Mouse (Mus musculus) liver, embryonic 12.5 days (tissue): Measurements from ENCODE around the gene Nudcd3. TPM values are rescaled to one million over a fixed set of nuclear protein-coding genes. Genes with fewer than 3 reads are reported as not detected.

Experiments
- ATAC-seq: fragments of 200-750 bp; cut with Nextera tagmentation; 2 replicates; pipeline ENCODE4 v1.8.0; 2017; ENCODE audit warnings: moderate number of reproducible peaks, mild to moderate bottlenecking, moderate library complexity
- H3K27ac ChIP-seq: fragments of 300-500 bp; sonication (generic); 2 replicates; pipeline ENCODE4 v1.5.1; 2016; ENCODE audit warnings: mild to moderate bottlenecking
- H3K27me3 ChIP-seq: fragments of 300-500 bp; sonication (generic); replicated peaks from 2 replicates; pipeline ENCODE4 v1.6.1; 2016; ENCODE audit warnings: mild to moderate bottlenecking, moderate library complexity
- H3K36me3 ChIP-seq: fragments of 300-500 bp; sonication (generic); 2 replicates; pipeline ENCODE4 v1.6.1; 2016; ENCODE audit warnings: mild to moderate bottlenecking, moderate library complexity
- H3K4me1 ChIP-seq: fragments of 300-500 bp; sonication (generic); 2 replicates; pipeline ENCODE4 v1.6.1; 2016
- H3K4me2 ChIP-seq: fragments of 300-500 bp; sonication (generic); 2 replicates; pipeline ENCODE4 v1.6.1; 2016; ENCODE audit warnings: mild to moderate bottlenecking, moderate library complexity
- H3K4me3 ChIP-seq: fragments of 300-500 bp; sonication (generic); 2 replicates; pipeline ENCODE4 v1.5.1; 2016; ENCODE audit warnings: mild to moderate bottlenecking, moderate library complexity
- H3K9ac ChIP-seq: fragments of 300-500 bp; sonication (generic); 2 replicates; pipeline ENCODE4 v1.6.1; 2016; ENCODE audit warnings: mild to moderate bottlenecking, moderate library complexity
- H3K9me3 ChIP-seq: fragments of 300-500 bp; sonication (generic); replicated peaks from 2 replicates; pipeline ENCODE4 v1.6.1; 2016; ENCODE audit warnings: mild to moderate bottlenecking, moderate library complexity
- WGBS: fragments of 180-500 bp; shearing (Covaris S2); methylation state at CpG from one replicate; pipeline ENCODE4 v1.1.7; 2016; ENCODE audit not compliant: insufficient replicate concordance; 5-methylcytosine and 5-hydroxymethylcytosine counted together
- polyA plus RNA-seq: library from polyadenylated mRNA; unstranded; fragments of >200 nt; fragmentation: Nextera tagmentation; extraction: Ambion mirVana; gene quantifications from 2 replicates; pipeline ENCODE4 v1.2.1, GENCODE M21; 2016

Gene Nudcd3
- 20.9 and 21.7 TPM in 2 replicates for polyA plus RNA-seq

- WGBS, result 0% methylated on average over 39 of the region's 39 CpGs
- peaks cover 33% of the 10 kb centered on the region for H3K4me1 ChIP-seq
- H3K9ac ChIP-seq, result peak within 1 kb of the TSS; percentile 92
- peaks cover 5% of the 10 kb centered on the region for H3K27me3 ChIP-seq
- ATAC-seq, result peak; percentile 95
- H3K4me2 ChIP-seq, result peak within 1 kb of the TSS; percentile 97
- peaks cover 4% of the 10 kb centered on the region; the same call in 1 of the 2 replicates for H3K36me3 ChIP-seq
- H3K4me3 ChIP-seq, result peak within 1 kb of the TSS; percentile 93
- H3K9me3 ChIP-seq, result no peaks in the 10 kb centered on the region
- peak within 1 kb of the TSS; percentile 80 for H3K27ac ChIP-seq
These were observed at the start of gene Nudcd3 for GRCm38 (mm10) chr11:6200087-6200569. Gene Nudcd3 (minus strand): TSS chr11:6200415.

- no peak overlapping the region for H3K27ac ChIP-seq
- ATAC-seq, result no peak
- H3K36me3 ChIP-seq, result no peaks in the 10 kb centered on the region
- H3K4me1 ChIP-seq, result no peaks in the 10 kb centered on the region
- no peak overlapping the region for H3K9ac ChIP-seq
- H3K4me2 ChIP-seq, result no peak overlapping the region
- peaks cover 3% of the 10 kb centered on the region; the same call in 1 of the 2 replicates for H3K27me3 ChIP-seq
- 57% methylated on average over 19 of the region's 19 CpGs for WGBS
- H3K4me3 ChIP-seq, result no peak overlapping the region
- no peaks in the 10 kb centered on the region for H3K9me3 ChIP-seq
These were observed 44.5 kb upstream of the Nudcd3 start for GRCm38 (mm10) chr11:6244707-6245106.

GRCm38 (mm10) chr11:6233025-6233424 is 32.8 kb upstream of the Nudcd3 start:
- H3K9me3 ChIP-seq, result peaks cover 32% of the 10 kb centered on the region
- H3K9ac ChIP-seq, result no peak overlapping the region
- H3K4me1 ChIP-seq, result no peaks in the 10 kb centered on the region
- H3K27ac ChIP-seq, result no peak overlapping the region
- WGBS, result 61% methylated on average over 4 of the region's 4 CpGs
- ATAC-seq, result no peak
- H3K36me3 ChIP-seq, result no peaks in the 10 kb centered on the region
- H3K27me3 ChIP-seq, result peaks cover 7% of the 10 kb centered on the region; the same call in 1 of the 2 replicates
- H3K4me2 ChIP-seq, result no peak overlapping the region
- H3K4me3 ChIP-seq, result no peak overlapping the region

- Histone ChIP-seq H3K4me3 (no peak within 1 kb of the TSS), H3K9ac (no peak within 1 kb of the TSS), H3K9me3 (peaks cover 11% of the 10 kb centered on the region), H3K4me1 (no peaks in the 10 kb centered on the region), H3K27ac (no peak within 1 kb of the TSS), H3K27me3 (peaks cover 19% of the 10 kb centered on the region; the same call in 1 of the 2 replicates), H3K36me3 (no peaks in the 10 kb centered on the region), H3K4me2 (no peak within 1 kb of the TSS)
- no peak for ATAC-seq
- 64% methylated on average over 7 of the region's 7 CpGs for WGBS
These were observed 29.8 kb upstream of the Nudcd3 start, which contains the start of gene Npc1l1 for GRCm38 (mm10) chr11:6230012-6230411. Gene Npc1l1 (minus strand): TSS chr11:6230143.

GRCm38 (mm10) chr11:6224541-6225229 is 24.5 kb upstream of the Nudcd3 start:
- Histone ChIP-seq H3K27ac (no peak overlapping the region), H3K4me3 (no peak overlapping the region), H3K4me2 (no peak overlapping the region), H3K36me3 (no peaks in the 10 kb centered on the region), H3K27me3 (peaks cover 21% of the 10 kb centered on the region; the same call in 1 of the 2 replicates), H3K4me1 (no peaks in the 10 kb centered on the region), H3K9me3 (no peaks in the 10 kb centered on the region), H3K9ac (no peak overlapping the region)
- WGBS, result 63% methylated on average over 14 of the region's 14 CpGs
- ATAC-seq, result no peak

GRCm38 (mm10) chr11:6222187-6222586 is 22.0 kb upstream of the Nudcd3 start:
- WGBS, result 84% methylated on average over 10 of the region's 10 CpGs
- Histone ChIP-seq H3K9ac (no peak overlapping the region), H3K4me1 (no peaks in the 10 kb centered on the region), H3K9me3 (no peaks in the 10 kb centered on the region), H3K4me2 (no peak overlapping the region), H3K27me3 (0 out of 2 replicates have a peak, but pooled peaks cover 14% of the 10 kb centered on the region), H3K27ac (no peak overlapping the region), H3K36me3 (no peaks in the 10 kb centered on the region), H3K4me3 (no peak overlapping the region)
- ATAC-seq, result no peak

- no peak for ATAC-seq
- H3K36me3 ChIP-seq, result no peaks in the 10 kb centered on the region
- H3K4me2 ChIP-seq, result no peak overlapping the region
- H3K9ac ChIP-seq, result no peak overlapping the region
- H3K4me3 ChIP-seq, result no peak overlapping the region
- no peaks in the 10 kb centered on the region for H3K4me1 ChIP-seq
- 76% methylated on average over 6 of the region's 6 CpGs for WGBS
- H3K9me3 ChIP-seq, result no peaks in the 10 kb centered on the region
- H3K27me3 ChIP-seq, result 0 out of 2 replicates have a peak, but pooled peaks cover 2% of the 10 kb centered on the region
- no peak overlapping the region for H3K27ac ChIP-seq
These were observed 19.8 kb upstream of the Nudcd3 start for GRCm38 (mm10) chr11:6219967-6220366.

GRCm38 (mm10) chr11:6218189-6218896 is 18.1 kb upstream of the Nudcd3 start:
- Histone ChIP-seq H3K4me2 (no peak overlapping the region), H3K36me3 (no peaks in the 10 kb centered on the region), H3K27ac (no peak overlapping the region), H3K9me3 (no peaks in the 10 kb centered on the region), H3K4me3 (no peak overlapping the region), H3K4me1 (no peaks in the 10 kb centered on the region), H3K27me3 (no peaks in the 10 kb centered on the region), H3K9ac (no peak overlapping the region)
- no peak for ATAC-seq
- WGBS, result 58% methylated on average over 11 of the region's 11 CpGs

- 52% methylated on average over 3 of the region's 3 CpGs for WGBS
- ATAC-seq, result no peak
- no peak overlapping the region for H3K4me3 ChIP-seq
- no peak overlapping the region for H3K27ac ChIP-seq
- H3K36me3 ChIP-seq, result no peaks in the 10 kb centered on the region
- H3K4me2 ChIP-seq, result no peak overlapping the region
- H3K9me3 ChIP-seq, result no peaks in the 10 kb centered on the region
- H3K4me1 ChIP-seq, result no peaks in the 10 kb centered on the region
- H3K27me3 ChIP-seq, result no peaks in the 10 kb centered on the region
- H3K9ac ChIP-seq, result no peak overlapping the region
These were observed 16.6 kb upstream of the Nudcd3 start for GRCm38 (mm10) chr11:6216834-6217233.

GRCm38 (mm10) chr11:6208158-6208557 is 7.9 kb upstream of the Nudcd3 start:
- 68% methylated on average over 1 of the region's 1 CpGs for WGBS
- Histone ChIP-seq H3K4me1 (no peaks in the 10 kb centered on the region), H3K27me3 (peaks cover 5% of the 10 kb centered on the region), H3K4me3 (no peak overlapping the region), H3K27ac (no peak overlapping the region), H3K36me3 (no peaks in the 10 kb centered on the region), H3K9me3 (no peaks in the 10 kb centered on the region; the same call in 1 of the 2 replicates), H3K4me2 (no peak overlapping the region), H3K9ac (no peak overlapping the region)
- no peak for ATAC-seq

GRCm38 (mm10) chr11:6207090-6207489 is 6.9 kb upstream of the Nudcd3 start:
- no peaks in the 10 kb centered on the region; the same call in 1 of the 2 replicates for H3K9me3 ChIP-seq
- no peaks in the 10 kb centered on the region for H3K36me3 ChIP-seq
- 0 out of 2 replicates have a peak, but pooled peaks have one; percentile 18 for ATAC-seq
- peaks cover 5% of the 10 kb centered on the region for H3K27me3 ChIP-seq
- H3K4me3 ChIP-seq, result no peak overlapping the region
- H3K27ac ChIP-seq, result no peak overlapping the region
- 60% methylated on average over 2 of the region's 2 CpGs for WGBS
- no peak overlapping the region for H3K9ac ChIP-seq
- H3K4me1 ChIP-seq, result no peaks in the 10 kb centered on the region
- no peak overlapping the region for H3K4me2 ChIP-seq

GRCm38 (mm10) chr11:6200570-6200969 is 355 bp upstream of the Nudcd3 start:
- H3K9ac ChIP-seq, result peak overlapping the region; percentile 92
- no peaks in the 10 kb centered on the region for H3K9me3 ChIP-seq
- 22% methylated on average over 9 of the region's 9 CpGs for WGBS
- H3K4me1 ChIP-seq, result peaks cover 33% of the 10 kb centered on the region
- no peak for ATAC-seq
- H3K27me3 ChIP-seq, result peaks cover 5% of the 10 kb centered on the region
- H3K4me2 ChIP-seq, result peak overlapping the region; percentile 97
- H3K36me3 ChIP-seq, result peaks cover 3% of the 10 kb centered on the region; the same call in 1 of the 2 replicates
- H3K27ac ChIP-seq, result no peak overlapping the region
- peak overlapping the region; percentile 93 for H3K4me3 ChIP-seq
